Mouse (Mus musculus) thymus, adult 2 months (tissue): ENCODE results near the gene Fbrsl1.

Source experiments
- CTCF ChIP-seq: fragments of 200-500 bp; IDR thresholded peaks from 2 replicates; pipeline ENCODE4 v1.5.1; 2012; ENCODE audit warnings: mild to moderate bottlenecking, control low read depth, low read length, moderate library complexity, borderline replicate concordance; ENCODE audit not compliant: control insufficient read depth, poor library complexity, insufficient read depth; ENCODE audit errors: extremely low read depth
- POLR2A ChIP-seq: fragments of 200-500 bp; IDR thresholded peaks from 2 replicates; pipeline ENCODE4 v1.6.1; 2012; ENCODE audit warnings: mild to moderate bottlenecking, low read length, control low read depth, moderate library complexity; ENCODE audit not compliant: control insufficient read depth, poor library complexity, insufficient read depth; ENCODE audit errors: extremely low read depth

DNA sequence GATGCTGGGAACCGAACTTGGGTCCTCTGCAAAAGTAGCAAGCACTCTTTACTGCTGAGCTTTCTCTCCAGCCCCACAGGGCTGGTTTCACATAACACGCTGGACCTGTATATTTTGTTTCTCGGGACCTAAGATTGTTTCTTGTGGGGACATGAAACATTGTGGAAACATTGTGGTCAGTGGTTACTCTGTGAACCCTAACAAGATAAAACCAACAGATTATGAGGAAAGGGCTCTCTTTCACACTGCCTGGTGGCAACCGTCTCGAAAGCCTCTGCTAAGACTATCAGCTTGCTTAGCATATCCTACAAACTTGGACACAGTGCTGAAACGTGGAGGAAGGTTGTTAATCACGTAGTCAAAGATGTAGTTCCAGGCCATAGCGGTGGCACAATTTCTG is 101.3 kb downstream of the Fbrsl1 start:
- no peak for TF ChIP-seq CTCF
- no peak for TF ChIP-seq POLR2A
